Mouse (Mus musculus) leukemia stem cell, adult 10-12 weeks (primary cell): Measurements from ENCODE around the gene Nelfb. TPM values are rescaled to one million over a fixed set of nuclear protein-coding genes. Genes with fewer than 3 reads are reported as not detected.

ENCODE experiments used
- polyA plus RNA-seq: library from polyadenylated mRNA; stranded (reverse); fragments of >175 nt; gene quantifications from 2 replicates; pipeline ENCODE4 v1.2.3, GENCODE M21; 2012; ENCODE audit warnings: low replicate concordance

The Nelfb gene
- polyA plus RNA-seq, result 15.0 and 19.0 TPM in 2 replicates

DNA sequence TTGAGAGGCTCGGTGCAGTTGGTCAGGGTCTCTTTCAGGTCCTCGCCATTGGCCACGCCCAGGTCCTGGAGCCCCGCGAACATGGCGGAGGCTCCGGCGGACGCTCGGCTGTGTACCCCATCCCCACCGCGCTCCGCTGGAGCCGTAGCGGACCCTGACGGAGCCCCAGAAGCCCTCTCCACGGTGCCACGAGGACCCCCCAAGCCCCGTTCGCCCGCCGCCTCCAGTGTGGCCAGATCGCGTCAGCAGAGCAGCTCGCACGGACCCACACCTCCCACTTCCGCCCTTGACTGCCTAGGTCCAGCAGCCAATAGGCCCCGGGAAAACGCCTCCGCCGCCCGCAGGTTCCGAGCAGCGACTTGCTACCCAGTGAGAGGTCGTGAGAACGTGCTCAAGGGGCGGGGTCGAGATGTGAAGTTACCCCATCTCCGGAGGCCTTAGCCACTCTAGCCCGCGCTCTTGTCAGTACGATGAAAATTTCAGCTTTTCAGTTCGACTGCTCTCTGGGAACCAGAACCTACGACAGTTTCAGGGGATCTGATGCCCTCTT, at the start of gene Nelfb:
Gene Nelfb (minus strand): TSS at position 369 of the 550 bp plus-strand sequence.

DNA sequence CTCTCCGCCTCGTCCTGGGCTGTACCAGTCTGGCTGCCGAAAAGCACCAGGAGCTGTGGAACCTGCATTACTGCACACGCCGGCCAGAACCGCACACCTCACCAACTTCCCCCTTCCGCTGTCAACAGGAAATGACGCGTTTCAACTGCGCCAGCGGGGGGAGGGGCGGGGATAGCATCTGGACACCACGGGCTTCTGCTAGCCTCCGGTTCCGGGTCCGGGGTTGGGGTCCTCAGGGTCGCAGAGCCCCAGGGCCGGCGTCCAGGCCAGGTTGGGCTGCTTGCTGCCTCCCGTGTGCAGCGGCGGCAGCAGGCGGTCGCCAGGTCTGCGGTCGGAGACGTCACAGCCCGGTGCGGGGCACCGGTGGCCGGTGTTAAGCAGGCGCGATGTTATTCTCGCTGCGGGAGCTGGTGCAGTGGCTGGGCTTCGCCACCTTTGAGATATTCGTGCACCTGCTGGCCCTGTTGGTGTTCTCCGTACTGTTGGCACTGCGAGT, 44.0 kb upstream of the Nelfb start, which contains the start of gene Tmem203:
Gene Tmem203 (plus strand): TSS at position 156 of the 496 bp plus-strand sequence.

DNA sequence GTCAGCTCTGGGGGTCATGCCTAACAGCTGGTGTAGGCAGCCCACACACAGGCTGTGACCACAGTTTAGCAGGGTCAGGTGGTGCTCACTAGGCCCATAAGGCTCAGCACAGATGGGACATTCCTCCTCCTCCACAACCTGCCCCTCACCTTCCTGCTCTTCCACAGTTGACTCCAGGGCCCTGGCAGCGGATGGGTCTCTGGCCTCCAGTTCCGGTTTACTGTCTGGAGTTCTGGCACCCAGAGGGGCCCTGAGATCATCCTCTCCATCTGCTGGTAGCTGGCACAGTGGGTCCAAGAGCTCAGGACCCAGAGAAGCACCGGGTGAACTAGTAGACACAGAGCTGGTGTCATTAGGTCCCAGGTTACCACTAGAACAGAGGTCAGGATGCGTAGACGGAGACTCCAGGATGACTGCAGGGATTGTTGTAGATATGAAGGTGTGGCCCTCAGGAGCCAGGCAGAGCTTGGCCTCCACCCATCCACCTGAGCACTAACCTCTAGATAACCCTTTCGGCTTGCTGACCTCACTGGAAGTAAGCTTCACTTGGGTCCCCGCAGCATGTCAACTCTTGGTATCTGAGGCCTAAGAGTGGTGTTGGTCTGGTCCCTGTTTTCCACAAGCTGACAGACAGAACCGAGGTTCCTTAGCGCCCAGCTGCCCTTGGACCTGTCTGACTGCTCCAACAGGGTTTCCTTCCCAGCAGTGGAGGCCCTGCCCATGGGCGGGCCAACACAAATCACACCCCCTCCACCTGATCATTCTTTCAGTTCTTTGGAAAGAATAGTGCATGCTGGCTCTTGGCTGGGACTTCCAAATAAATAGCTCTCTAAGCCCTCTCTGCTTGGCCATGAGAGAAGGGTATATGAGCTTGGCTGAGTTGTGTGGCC, 35.1 kb upstream of the Nelfb start, which contains the start of gene AL732309.1:
Gene AL732309.1 (minus strand): TSS at position 681 of the 890 bp plus-strand sequence.

DNA sequence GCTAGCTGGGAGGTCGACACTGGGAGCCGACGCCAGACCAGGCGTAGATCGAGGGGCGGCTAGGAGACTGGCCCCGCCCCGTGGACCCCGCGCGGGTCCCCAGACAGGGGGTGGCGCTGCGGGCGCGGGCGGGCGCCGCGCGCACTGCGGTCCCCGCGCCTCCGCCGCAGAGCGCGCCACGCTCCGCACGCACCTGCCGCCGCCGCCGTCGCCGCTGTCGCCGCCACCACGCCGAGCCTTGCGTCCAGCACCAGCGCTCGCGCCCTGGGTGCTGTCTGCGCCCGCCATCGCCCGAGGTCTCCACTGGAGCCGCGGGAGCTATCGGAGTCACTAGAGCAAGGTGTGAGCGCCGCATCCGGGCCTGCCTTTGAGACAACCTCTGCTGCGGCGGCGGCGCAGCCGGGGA, 30.8 kb upstream of the Nelfb start, which contains the start of the genes Rnf208 and Cysrt1:
Gene Rnf208 (plus strand): TSS at position 155 of the 406 bp plus-strand sequence.
Gene Cysrt1 (minus strand): TSS at position 352 of the 406 bp plus-strand sequence.

GRCm38 (mm10) chr2:25236614-25237013, 25.3 kb upstream of the Nelfb start, which contains the start of gene Rnf224:
Gene Rnf224, minus strand, starts transcription at chr2:25236787.

GRCm38 (mm10) chr2:25234050-25234449, 22.8 kb upstream of the Nelfb start, which contains the start of gene Slc34a3:
Gene Slc34a3, minus strand, starts transcription at chr2:25234364.

GRCm38 (mm10) chr2:25224492-25224765, 13.1 kb upstream of the Nelfb start, which contains the start of gene Tubb4b:
Gene Tubb4b, minus strand, starts transcription at chr2:25224702.

DNA sequence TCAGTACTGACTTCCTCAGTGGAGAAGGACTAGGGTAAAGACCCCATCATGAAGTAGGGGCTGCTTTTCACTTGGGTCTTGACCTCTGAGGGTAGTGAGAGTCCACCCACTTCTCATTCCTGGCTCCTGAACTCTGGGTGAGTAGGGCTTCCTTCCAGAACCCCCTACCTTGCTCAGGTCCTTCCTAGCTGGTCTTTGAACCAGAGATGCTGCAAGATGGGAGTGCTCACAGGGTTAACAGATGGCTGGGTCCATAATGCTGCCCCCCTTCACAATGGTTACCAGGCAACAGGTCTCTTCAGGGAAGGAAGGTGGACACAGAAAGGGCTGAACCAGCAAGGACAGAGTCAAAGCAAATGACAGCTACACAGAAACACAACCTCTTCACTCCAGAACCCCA, 7.2 kb upstream of the Nelfb start, which contains the start of gene Fam166a:
Gene Fam166a (plus strand): TSS at position 301 of the 400 bp plus-strand sequence.

GRCm38 (mm10) chr2:25214444-25214843, 3.2 kb upstream of the Nelfb start, which contains the start of gene Stpg3:
Gene Stpg3, minus strand, starts transcription at chr2:25214637.

DNA sequence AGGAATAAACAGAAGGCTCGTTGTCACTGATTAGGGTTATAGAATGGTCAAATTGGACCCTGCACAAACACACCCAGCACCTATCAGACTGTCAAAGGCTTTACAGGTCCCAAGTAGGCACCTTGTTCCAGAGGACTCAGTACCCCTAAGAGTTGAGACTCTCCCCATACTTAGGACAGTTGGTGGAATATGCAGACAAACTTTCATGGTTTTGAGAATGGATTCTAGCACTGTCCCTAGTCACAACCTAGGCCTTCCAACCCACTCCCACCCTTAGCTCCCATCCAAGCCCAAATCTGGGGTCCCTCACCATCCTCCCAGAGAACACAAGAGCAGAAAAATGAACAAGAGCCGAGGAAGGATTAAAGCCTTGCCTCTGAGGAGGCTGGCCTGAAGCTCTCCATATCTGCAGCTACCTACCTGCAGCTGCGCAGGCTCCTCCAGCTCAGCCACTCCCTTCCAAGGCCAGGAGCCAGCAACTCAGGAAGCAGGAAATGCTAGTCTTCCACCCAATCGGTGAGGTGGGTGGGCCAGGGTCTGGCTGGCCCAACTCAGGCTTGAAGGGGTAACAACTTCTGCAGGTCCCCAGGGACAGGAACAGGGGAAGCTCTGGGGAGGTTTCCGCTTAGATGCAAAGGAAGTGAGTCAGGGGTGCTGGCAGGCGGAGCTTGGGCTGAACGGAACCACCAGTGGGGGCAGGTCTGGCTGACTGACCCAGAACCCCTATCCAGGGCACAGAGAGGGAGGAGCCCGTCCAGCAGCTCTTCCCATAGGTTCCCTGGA, 14.9 kb downstream of the Nelfb start, which contains the start of gene Tor4a:
Gene Tor4a (minus strand): TSS at position 715 of the 783 bp plus-strand sequence.

DNA sequence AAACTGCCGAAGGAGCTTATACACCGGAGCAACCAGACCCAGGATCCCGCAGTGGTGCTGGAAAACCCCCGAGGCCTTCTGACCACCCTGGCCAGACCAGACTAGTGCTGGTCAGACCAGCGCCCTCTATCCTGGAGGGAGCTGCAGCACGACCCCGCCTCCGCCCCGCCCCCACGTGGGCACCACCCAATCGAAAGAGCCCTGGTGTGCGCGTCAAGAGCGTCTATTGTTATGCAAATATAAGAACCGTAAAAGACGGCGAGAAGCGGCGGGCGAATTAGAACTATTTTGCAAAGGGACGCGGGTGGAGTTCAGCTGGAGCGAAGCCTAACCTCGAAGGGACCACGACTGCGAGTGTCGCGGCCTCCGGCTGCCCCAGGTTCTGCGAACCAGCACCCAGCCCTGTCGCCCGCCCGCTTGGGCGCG, 30.8 kb downstream of the Nelfb start, which contains the start of gene Nrarp:
Gene Nrarp (plus strand): TSS at position 281 of the 426 bp plus-strand sequence.

Other genes with a start within 250 kb of the Nelfb start
- gene Dph7, start 249.1 kb downstream of the Nelfb start, polyA plus RNA-seq, result 5.9 and 10.6 TPM in 2 replicates
- 7.7 and 44.8 TPM in 2 replicates for gene Mrpl41, start 236.4 kb downstream of the Nelfb start, polyA plus RNA-seq
- gene Pnpla7, start 235.5 kb downstream of the Nelfb start, polyA plus RNA-seq, result 4.3 and 5.1 TPM in 2 replicates
- 61.2 and 74.4 TPM in 2 replicates for gene Nsmf, start 157.1 kb downstream of the Nelfb start, polyA plus RNA-seq
- gene Entpd8, start 131.2 kb downstream of the Nelfb start, polyA plus RNA-seq, result not detected in 2 replicates
- not detected in 2 replicates for gene Noxa1, start 116.3 kb downstream of the Nelfb start, polyA plus RNA-seq
- 24.8 and 34.7 TPM in 2 replicates for gene Nrarp, start 30.7 kb downstream of the Nelfb start, polyA plus RNA-seq
- gene Tor4a, start 14.6 kb downstream of the Nelfb start, polyA plus RNA-seq, result 13.1 and 16.5 TPM in 2 replicates
- 0.22 TPM in 1 of 2 replicates, not detected in the other for gene Stpg3, start 3.1 kb upstream of the Nelfb start, polyA plus RNA-seq
- 0.16 TPM in 1 of 2 replicates, not detected in the other for gene Fam166a, start 7.3 kb upstream of the Nelfb start, polyA plus RNA-seq
- gene Tubb4b, start 13.2 kb upstream of the Nelfb start, polyA plus RNA-seq, result 147 and 477 TPM in 2 replicates
- gene Slc34a3, start 22.9 kb upstream of the Nelfb start, polyA plus RNA-seq, result not detected in 2 replicates
- gene Rnf224, start 25.3 kb upstream of the Nelfb start, polyA plus RNA-seq, result 0.10 TPM in 1 of 2 replicates, not detected in the other
- 5.6 and 9.1 TPM in 2 replicates for gene Rnf208, start 30.8 kb upstream of the Nelfb start, polyA plus RNA-seq
- not detected in 2 replicates for gene Cysrt1, start 31.0 kb upstream of the Nelfb start, polyA plus RNA-seq
- 3.1 and 3.2 TPM in 2 replicates for gene AL732309.1, start 35.4 kb upstream of the Nelfb start, polyA plus RNA-seq
- gene Tmem203, start 44.0 kb upstream of the Nelfb start, polyA plus RNA-seq, result 6.8 and 7.2 TPM in 2 replicates
- gene Tprn, start 51.1 kb upstream of the Nelfb start, polyA plus RNA-seq, result 57.8 and 59.6 TPM in 2 replicates
- 111 and 119 TPM in 2 replicates for gene Ssna1, start 60.9 kb upstream of the Nelfb start, polyA plus RNA-seq
- gene Anapc2, start 61.0 kb upstream of the Nelfb start, polyA plus RNA-seq, result 11.4 and 18.3 TPM in 2 replicates
- gene Tmem210, start 76.7 kb upstream of the Nelfb start, polyA plus RNA-seq, result not detected in 2 replicates
- not detected in 2 replicates for gene Lrrc26, start 78.4 kb upstream of the Nelfb start, polyA plus RNA-seq
- gene Grin1, start 107.7 kb upstream of the Nelfb start, polyA plus RNA-seq, result 0.09 and 0.26 TPM in 2 replicates
- 27.7 and 53.0 TPM in 2 replicates for gene Man1b1, start 120.8 kb upstream of the Nelfb start, polyA plus RNA-seq
- gene Dpp7, start 144.9 kb upstream of the Nelfb start, polyA plus RNA-seq, result 4.2 and 10.5 TPM in 2 replicates
- gene Uap1l1, start 154.2 kb upstream of the Nelfb start, polyA plus RNA-seq, result 5.6 and 9.7 TPM in 2 replicates
- gene Sapcd2, start 160.8 kb upstream of the Nelfb start, polyA plus RNA-seq, result 82.8 and 125 TPM in 2 replicates
- gene Entpd2, start 184.4 kb upstream of the Nelfb start, polyA plus RNA-seq, result 0.67 TPM in 1 of 2 replicates, not detected in the other
- gene Npdc1, start 187.9 kb upstream of the Nelfb start, polyA plus RNA-seq, result 8.1 and 13.5 TPM in 2 replicates
- 2.3 TPM in 1 of 2 replicates, not detected in the other for gene Fut7, start 211.8 kb upstream of the Nelfb start, polyA plus RNA-seq
- 8.3 and 12.8 TPM in 2 replicates for gene Abca2, start 217.2 kb upstream of the Nelfb start, polyA plus RNA-seq
- not detected in 2 replicates for gene Clic3, start 245.3 kb upstream of the Nelfb start, polyA plus RNA-seq
- 30.3 and 31.6 TPM in 2 replicates for gene Paxx, start 249.6 kb upstream of the Nelfb start, polyA plus RNA-seq